Mouse (Mus musculus): ENCODE measurements at regions not wholly inside any gene's neighbourhood (a gene's known extent, or its start where the extent isn't known, plus 50 kb on each side); places are given as distances from the start of the nearest gene placed in this dataset.

- no peak for TF ChIP-seq CTCF (conservative IDR thresholded peaks at IDR 0.05; ENCODE audit: insufficient read depth, insufficient read length, low read depth, low read length)
- TF ChIP-seq POLR2A (IDR thresholded peaks at IDR 0.05; ENCODE audit: low read depth, low read length): no peak
These were observed 139.7 kb upstream of the Slco6d1 start for GRCm38 (mm10) chr1:98281053-98281770.
